Mouse (Mus musculus) T-helper 2 cell (primary cell): ENCODE data around the gene Zfp84.
"Not testable (repeated sequence)": the region's sequence is repeated elsewhere in the genome, so short reads cannot be mapped to it uniquely, and the experiment has no call there.

Experiments used
- in situ Hi-C: fragments of 300-600 bp; cut with MboI, MseI; formaldehyde crosslinking; loops from one replicate; pipeline ENCODE4 v1.15.1; 2025; ENCODE audit warnings: high pct_unique_total_duplicates

Gene Zfp84

DNA sequence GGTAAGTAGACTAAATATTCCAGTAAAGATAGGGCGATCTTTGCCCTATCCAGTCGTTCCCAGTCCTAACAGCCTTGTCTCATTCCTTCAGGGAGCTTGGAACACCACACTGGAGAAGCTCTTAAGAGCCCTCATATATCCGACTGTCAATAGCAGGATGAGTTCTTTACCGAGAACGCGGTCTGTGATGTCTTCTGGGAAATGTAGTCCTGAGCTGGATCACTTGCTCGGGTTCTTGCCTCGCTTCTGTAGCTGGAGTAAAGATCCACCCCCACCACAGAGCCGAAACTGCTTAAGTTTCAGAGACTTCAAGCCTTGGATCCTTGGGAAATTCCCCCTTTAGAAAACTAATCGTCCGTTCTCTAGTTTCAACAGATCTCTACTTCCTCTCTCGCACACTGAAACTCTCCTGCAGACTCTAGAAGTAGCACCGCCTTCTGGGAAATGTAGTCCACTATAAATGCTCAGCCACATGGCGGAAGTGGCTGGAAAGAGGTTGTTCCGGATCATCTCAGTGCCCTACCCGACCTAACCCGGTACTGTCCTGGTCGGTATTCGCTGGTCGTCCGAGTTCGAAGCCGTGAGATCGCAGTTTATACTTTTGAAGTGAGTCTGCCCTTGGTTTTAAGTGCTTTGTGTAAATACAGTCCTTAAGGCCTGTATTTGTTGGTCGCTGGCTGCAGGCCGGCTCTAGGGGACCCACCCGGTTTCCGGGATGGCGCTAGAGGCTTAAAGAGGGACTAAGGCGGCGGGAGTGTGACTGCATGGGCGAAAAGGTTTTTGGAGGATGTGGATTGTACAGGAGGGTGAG, at the start of gene Zfp84:
TSS of gene Zfp84 (plus strand) at position 463 of the 811 bp plus-strand sequence.
- in situ Hi-C loops, result loop anchor here (5.0 kb wide), 1 partner anchor 44 kb away; no protein-coding TSS in a partner anchor

DNA sequence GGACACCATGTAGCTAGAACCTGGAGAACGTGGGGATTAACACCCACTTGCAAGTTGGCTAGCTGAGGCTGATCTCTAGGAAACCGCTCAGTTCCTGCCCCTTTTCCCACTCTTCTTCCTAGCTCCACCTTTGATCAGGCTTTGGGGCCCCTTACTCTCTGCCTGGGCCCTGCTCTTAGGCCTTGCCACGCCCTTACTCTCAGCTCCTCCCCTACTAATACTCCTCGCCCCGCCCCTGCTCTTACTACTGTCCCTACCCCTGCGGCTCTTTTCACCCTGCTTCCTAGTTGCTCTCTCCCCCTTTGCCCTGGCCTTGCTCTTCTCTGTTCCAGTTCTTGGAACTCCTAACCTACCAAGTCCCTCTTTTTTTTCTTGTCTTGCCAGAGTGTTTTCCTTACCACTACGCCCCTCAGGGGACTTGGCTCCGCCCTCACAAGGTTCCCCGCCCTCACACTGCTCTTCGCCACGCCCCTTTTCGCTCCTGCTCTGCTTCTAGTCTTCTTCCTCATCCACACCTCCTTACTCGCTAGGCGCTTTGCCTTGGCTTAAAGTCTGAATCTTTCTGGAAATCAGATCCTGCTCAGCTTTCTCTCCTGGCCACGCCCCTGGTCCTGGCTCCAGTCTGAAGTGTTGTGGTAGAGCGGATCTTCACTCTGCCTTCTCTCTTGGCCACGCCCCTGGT, 42.8 kb upstream of the Zfp84 start:
- in situ Hi-C loops, result not testable (repeated sequence)

DNA sequence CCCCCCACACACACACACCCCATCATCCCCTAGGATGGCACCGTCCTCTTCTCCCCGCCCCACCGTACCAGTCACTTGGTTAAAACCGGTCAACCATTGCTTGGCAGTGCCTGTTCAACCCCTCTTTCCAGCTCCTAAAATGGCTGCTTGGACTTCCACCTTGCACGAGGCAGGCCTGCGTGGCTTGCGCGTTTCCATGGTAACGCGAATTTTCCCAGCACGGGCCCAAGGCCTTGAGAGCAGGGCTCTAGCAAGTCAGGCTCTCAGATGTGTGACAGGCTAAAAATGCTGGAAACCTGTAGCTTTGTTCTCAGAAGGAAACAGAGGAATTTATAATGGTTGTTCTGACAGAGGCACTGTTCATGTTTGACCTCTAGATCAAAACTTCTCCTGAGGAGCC, 41.5 kb upstream of the Zfp84 start, which contains the start of gene Catsperg2:
TSS of gene Catsperg2 (minus strand) at position 173 of the 400 bp plus-strand sequence.
- in situ Hi-C loops, result not testable (repeated sequence)

GRCm38 (mm10) chr7:29728055-29728454, 40.3 kb upstream of the Zfp84 start:
- in situ Hi-C loops, result no loop called here

DNA sequence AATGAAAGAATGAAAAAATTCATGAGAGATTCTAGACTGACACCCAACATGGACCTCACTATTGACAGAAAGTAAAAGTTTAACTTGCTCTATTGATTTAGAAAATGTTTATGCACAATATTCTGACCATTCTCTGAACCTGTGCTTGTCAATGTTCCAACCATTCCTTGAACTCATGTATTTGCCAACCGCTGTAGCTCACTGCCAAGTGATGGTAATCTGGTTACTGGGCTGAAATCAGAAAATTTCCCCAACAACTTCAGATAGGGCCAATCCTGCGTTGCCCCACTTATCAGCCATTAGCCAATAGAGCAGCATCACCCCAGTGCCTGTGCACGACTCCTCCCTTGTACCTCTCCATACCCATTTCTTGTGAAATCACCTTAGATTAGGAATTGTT, 26.1 kb upstream of the Zfp84 start:
- in situ Hi-C loops, result no loop called here

DNA sequence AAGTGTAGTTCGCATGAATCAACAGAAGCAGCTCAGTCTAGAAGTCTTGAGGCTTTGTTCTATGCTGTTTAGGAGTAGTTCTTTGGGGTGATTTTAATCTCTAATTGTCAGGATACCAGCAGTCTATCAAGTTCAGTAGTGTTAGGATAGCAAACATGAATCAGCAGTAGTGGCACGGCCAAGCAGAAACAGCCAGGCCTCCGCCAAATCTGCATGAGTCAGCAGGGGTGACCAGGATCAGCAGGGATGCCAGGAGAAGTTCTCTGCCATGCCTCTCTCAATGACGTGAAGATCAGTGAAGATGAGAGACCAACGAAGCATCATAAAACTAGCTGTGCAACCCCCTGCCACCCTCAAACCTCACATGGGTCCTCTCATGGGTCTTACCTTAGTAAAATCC, 7.9 kb upstream of the Zfp84 start:
- in situ Hi-C loops, result no loop called here

DNA sequence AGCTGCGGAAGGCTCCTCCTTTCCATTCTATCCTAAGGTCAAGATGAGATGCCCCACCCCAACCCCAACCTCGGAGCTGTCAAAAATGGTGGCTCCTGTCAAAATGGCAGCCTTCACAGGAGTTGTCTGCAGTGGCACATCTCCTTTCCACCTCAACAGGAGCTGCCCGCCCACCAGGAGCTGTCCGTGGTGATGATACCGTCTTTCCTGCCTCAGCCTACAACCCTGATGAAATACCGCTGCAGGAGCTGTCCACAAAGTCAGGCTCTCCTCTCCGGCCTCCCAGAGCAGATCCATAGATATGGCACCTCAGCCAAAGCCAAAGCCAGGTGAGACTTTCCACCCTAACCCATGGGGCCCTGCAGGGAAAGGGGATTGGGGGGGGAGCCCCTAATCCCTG, 3.6 kb upstream of the Zfp84 start:
- in situ Hi-C loops, result loop anchor here (5.0 kb wide), 1 partner anchor 48 kb away; no protein-coding TSS in a partner anchor

- in situ Hi-C loops, result loop anchor here (5.0 kb wide), 1 partner anchor 45 kb away; no protein-coding TSS in a partner anchor
Observed at GRCm38 (mm10) chr7:29767058-29767686, 1.2 kb upstream of the Zfp84 start.

DNA sequence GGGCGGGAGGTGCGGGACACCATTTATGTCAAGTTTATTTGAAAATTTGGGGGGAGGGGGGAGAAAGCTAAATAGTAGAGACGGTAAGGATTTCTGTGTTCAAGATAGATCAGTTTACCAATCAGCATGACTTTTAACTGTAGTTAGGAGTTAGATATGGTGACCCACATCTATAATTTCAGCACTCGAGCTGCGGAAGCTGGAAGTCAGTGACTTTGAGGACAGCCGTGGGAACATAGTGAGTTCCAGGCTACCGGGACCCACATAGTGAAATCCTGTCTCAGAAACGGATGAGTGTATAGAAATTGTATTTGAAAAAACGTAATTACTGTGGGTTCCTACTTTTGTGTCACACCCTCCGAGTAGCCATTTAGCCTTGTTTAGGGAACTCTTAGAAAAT, 628 bp downstream of the Zfp84 start:
- in situ Hi-C loops, result loop anchor here (5.0 kb wide), 1 partner anchor 43 kb away; no protein-coding TSS in a partner anchor

DNA sequence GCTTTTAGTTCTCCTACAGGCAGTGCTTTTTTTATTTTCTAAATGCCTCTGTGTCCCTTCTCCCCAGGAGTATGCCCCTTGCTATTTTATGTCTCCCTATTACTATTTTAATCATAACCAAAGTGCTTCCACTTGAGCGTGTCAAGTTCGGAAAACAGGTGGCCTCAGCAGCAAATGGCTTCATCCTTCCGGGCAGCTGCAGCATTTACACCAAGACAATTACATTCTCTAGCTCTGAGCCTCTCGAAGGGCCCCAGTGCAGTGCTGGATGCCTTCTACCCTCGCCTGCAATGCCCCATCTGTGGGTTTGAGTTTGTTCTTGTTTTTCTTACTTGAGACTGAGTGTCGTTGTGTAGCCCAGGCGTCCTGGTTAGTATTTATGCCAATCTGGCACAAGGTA, 5.2 kb downstream of the Zfp84 start:
- in situ Hi-C loops, result no loop called here

DNA sequence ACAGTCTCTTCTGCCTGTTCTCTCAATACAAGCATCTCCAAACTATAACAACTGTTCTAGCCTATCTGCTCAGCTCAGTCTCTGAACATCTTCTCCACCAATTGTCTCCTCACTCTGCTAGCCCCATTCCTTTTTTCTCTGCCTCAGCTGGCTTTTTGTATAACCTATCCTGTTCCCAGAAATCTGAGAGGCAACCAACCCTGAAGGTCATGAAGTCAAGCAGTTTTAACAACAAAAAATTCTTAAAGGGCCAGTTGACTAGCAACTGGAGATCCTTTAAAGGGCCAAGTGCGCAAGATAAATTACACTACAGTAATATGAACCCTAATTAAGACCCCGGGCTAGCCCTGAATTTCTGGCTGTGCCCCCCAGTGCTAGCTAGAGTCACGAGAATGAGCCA, 6.0 kb downstream of the Zfp84 start:
- in situ Hi-C loops, result no loop called here

DNA sequence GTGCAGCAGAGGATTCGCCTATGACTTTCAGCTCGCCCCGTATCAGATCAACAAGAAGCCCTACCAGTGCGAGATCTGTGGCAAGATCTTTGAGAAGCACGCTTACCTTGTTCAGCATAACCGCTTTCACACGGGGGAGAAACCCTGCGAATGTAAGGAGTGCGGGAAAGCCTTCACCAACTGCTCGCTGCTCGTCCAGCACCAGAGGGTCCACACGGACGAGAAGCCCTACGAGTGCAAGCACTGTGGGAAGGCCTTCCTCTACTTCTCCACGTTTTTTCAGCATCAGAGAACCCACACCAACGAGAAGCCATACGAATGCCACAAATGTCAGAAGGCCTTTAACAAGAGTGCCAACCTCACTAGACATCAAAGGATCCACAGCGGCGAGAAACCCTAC, 8.2 kb downstream of the Zfp84 start:
- in situ Hi-C loops, result no loop called here

DNA sequence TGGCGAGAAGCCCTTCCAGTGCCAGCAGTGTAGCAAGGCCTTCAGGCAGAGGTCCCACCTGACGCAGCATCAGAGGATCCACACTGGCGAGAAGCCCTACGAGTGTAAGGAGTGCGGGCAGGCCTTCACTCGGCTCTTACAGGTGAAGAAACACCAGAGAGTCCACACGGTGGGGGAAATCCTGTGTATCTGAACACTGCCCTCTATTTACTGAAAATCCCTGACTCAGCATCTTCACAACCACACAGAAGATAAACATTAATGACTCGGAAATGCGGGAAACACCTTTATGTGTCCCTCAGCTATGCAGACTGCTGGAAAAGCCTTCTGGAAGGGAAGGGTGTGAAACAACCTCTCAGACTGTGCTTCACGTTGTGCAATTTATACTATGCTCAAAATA, 9.0 kb downstream of the Zfp84 start:
- in situ Hi-C loops, result no loop called here

GRCm38 (mm10) chr7:29783871-29784551, 15.7 kb downstream of the Zfp84 start, which contains the start of gene Zfp30:
TSS of gene Zfp30 (plus strand) at chr7:29783998.
- in situ Hi-C loops, result no loop called here

DNA sequence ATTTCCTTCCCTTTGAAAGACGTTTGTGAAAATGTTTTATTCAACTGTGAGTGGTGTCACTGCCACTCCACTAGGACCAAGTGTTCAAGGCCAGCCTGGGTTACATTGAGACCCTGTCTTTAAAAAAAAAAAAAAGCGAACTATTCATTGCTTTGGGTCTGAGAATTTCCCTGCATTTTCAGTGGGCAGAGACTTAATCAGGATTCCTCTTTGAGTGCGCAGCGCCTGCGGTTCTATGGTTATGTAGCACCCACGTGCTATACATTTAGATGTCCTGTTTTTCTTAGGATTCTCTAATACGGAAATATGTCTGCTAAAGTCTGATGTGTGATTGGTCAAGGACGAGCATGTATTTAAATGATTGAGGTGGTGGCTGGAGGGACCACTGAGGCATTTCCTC, 16.7 kb downstream of the Zfp84 start:
- in situ Hi-C loops, result no loop called here

DNA sequence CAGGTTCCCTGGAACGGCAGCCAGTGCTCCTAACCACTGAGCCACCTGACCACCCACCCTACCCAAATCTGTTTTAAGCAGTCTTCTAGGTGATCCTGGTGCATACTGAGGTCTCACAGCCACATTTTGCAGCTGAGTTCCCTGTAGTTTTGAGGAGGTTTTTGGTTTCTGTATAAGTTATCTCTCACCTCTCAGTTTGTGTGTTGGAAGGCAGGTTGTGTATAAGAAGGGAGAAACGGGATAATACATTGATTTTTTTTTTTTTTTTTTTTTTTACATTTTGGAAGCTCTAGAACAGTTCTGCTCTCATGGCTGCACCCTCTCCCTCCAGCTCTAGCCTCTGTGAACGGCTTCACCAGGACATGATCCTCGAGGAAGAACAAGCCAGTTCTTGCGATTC, 17.5 kb downstream of the Zfp84 start:
- in situ Hi-C loops, result no loop called here

DNA sequence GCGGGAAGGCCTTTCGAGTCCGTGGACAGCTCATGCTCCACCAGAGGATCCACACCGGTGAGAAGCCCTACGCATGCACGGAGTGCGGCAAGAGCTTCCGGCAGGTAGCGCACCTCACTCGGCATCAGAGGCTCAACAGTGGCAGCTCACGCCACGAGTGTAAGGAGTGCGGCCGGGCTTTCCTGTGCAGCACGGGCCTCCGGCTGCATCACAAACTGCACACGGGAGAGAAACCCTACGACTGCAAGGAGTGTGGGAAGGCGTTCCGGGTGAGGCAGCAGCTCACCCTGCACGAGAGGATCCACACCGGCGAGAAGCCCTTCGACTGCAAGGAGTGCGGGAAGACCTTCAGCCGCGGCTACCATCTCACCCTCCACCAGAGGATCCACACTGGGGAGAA, 24.6 kb downstream of the Zfp84 start:
- in situ Hi-C loops, result no loop called here

- in situ Hi-C loops, result no loop called here
Observed at GRCm38 (mm10) chr7:29807046-29807445, 38.7 kb downstream of the Zfp84 start.

GRCm38 (mm10) chr7:29812244-29812643, 43.9 kb downstream of the Zfp84 start:
- in situ Hi-C loops, result loop anchor here (5.0 kb wide), 1 partner anchor 45 kb away; the partner anchor contains the start of gene Zfp84

DNA sequence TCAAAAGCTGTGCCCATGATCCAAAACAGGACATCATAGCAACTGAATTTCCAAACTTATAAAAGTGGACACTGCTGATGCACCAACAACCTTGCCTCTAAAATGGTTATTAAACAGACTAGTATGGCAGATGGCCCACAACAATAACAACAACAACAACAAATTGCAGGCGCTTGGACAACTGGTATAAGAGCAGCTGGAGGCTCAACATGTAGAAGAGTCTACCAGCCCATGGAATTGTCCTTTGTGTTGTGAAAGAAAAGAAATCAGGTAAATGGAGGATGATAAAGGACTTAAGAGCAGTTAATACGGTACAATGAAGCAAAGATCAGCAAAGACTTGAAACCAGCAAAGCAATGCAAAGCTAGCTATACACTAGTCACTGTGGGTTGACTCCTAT, 46.0 kb downstream of the Zfp84 start:
- in situ Hi-C loops, result loop anchor here (5.0 kb wide), 1 partner anchor 47 kb away; the partner anchor contains the start of gene Zfp84

DNA sequence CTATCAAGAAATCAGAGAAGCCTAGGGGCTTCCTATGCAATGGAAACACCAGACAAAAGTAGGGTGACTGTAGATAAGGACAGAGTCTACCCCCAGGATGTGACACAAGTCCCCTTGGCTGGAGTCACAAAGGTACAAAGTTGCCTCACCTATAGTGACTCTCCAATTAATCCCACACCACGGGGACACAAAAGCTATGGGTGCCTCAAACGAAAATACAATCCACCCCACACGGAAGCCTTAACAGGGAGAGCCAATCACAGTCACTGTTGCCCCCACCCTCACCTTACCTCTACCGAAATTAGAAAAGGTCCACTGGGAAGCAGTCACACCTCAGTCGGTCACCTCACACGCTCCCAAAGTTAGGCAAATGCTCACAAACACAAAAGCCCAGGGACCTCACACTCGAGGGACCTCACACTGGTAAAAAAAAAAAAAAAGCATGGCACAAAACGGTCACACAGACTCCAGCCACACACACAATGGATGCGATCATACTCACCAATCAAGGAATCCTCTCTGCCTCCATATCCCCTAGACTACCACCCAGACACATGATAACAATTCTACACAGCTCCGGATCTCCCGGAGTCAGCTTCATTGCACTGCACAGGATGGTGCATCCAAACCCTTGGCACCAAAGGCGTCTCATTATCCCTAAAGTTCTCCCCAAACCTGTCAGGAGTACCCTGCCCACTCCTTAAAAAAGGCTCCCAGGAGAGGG, 46.9 kb downstream of the Zfp84 start:
- in situ Hi-C loops, result no loop called here
